Mouse (Mus musculus) hindbrain, embryonic 14.5 days (tissue): ENCODE results near the gene Cep128. TPM values are rescaled to one million over a fixed set of nuclear protein-coding genes. Genes with fewer than 3 reads are reported as not detected.

Source experiments
- ATAC-seq: fragments of 200-750 bp; cut with Nextera tagmentation; 2 replicates; pipeline ENCODE4 v1.8.0; 2017; ENCODE audit warnings: moderate number of reproducible peaks, mild to moderate bottlenecking, moderate TSS enrichment, moderate library complexity; ENCODE audit not compliant: low FRiP score
- DNase-seq: peaks from one replicate; pipeline ENCODE4 v3.0.0-alpha.2; 2015; ENCODE audit warnings: low spot score
- H3K27ac ChIP-seq: fragments of 300-500 bp; sonication (generic); 2 replicates; pipeline ENCODE4 v1.5.1; 2014; ENCODE audit warnings: mild to moderate bottlenecking, moderate library complexity
- H3K27me3 ChIP-seq: fragments of 300-500 bp; sonication (generic); 2 replicates; pipeline ENCODE4 v1.6.1; 2014; ENCODE audit warnings: mild to moderate bottlenecking, low read length, mixed read lengths; ENCODE audit not compliant: control insufficient read depth, insufficient read depth
- H3K36me3 ChIP-seq: fragments of 300-500 bp; sonication (generic); replicated peaks from 2 replicates; pipeline ENCODE4 v1.6.1; 2014; ENCODE audit not compliant: control insufficient read depth, insufficient read depth
- H3K4me1 ChIP-seq: fragments of 300-500 bp; sonication (generic); replicated peaks from 2 replicates; pipeline ENCODE4 v1.6.1; 2014; ENCODE audit warnings: antibody characterized with exemption, low read length, mixed read lengths; ENCODE audit not compliant: control insufficient read depth, insufficient read depth
- H3K4me2 ChIP-seq: fragments of 300-500 bp; sonication (generic); replicated peaks from 2 replicates; pipeline ENCODE4 v1.6.1; 2014; ENCODE audit warnings: mild to moderate bottlenecking, moderate library complexity
- H3K4me3 ChIP-seq: fragments of 300-500 bp; sonication (generic); replicated peaks from 2 replicates; pipeline ENCODE4 v1.5.1; 2014; ENCODE audit warnings: mild to moderate bottlenecking, low read length
- H3K9ac ChIP-seq: fragments of 300-500 bp; sonication (generic); 2 replicates; pipeline ENCODE4 v1.6.1; 2014
- H3K9me3 ChIP-seq: fragments of 300-500 bp; sonication (generic); 2 replicates; pipeline ENCODE4 v1.6.1; 2016; ENCODE audit warnings: low read length; ENCODE audit not compliant: control insufficient read depth
- WGBS: fragments of 180-500 bp; shearing (Covaris S2); extraction: QIAGEN DNeasy Blood & Tissue Kit; methylation state at CpG from one replicate; pipeline ENCODE4 v1.1.7; 2014; 5-methylcytosine and 5-hydroxymethylcytosine counted together
- polyA plus RNA-seq: library from polyadenylated mRNA; unstranded; fragments of >200 nt; fragmentation: Nextera tagmentation; extraction: Ambion mirVana; gene quantifications from 2 replicates; pipeline ENCODE4 v1.2.1, GENCODE M21; 2014

Gene Cep128
- polyA plus RNA-seq, 1 experiment from 2014 or later: 4.0 TPM

GRCm38 (mm10) chr12:91088271-91088670 lies 295.9 kb downstream of the Cep128 start:
- H3K9ac ChIP-seq: no peak overlapping the region

GRCm38 (mm10) chr12:91085967-91086366 lies 298.2 kb downstream of the Cep128 start:
- no peak for ATAC-seq
- 86% methylated on average over 9 of the region's 9 CpGs for WGBS
- Histone ChIP-seq H3K27ac (no peak overlapping the region), H3K36me3 (no peaks in the 10 kb centered on the region), H3K9ac (no peak overlapping the region), H3K4me1 (no peaks in the 10 kb centered on the region), H3K4me3 (no peak overlapping the region), H3K4me2 (no peak overlapping the region), H3K9me3 (no peaks in the 10 kb centered on the region), H3K27me3 (no peaks in the 10 kb centered on the region)
- DNase-seq: no peak

More at GRCm38 (mm10) chr12:91088271-91088670, 295.9 kb downstream of the Cep128 start:
- 89% methylated on average over 4 of the region's 4 CpGs for WGBS
- no peaks in the 10 kb centered on the region for H3K9me3 ChIP-seq
- H3K4me1 ChIP-seq: no peaks in the 10 kb centered on the region
- ATAC-seq (no peak), DNase-seq (no peak)
- no peak overlapping the region for H3K4me2 ChIP-seq
- H3K4me3 ChIP-seq: no peak overlapping the region
- no peaks in the 10 kb centered on the region for H3K27me3 ChIP-seq
- no peak overlapping the region for H3K27ac ChIP-seq
- H3K36me3 ChIP-seq: no peaks in the 10 kb centered on the region

GRCm38 (mm10) chr12:91075600-91075999 lies 308.6 kb downstream of the Cep128 start:
- no peak for ATAC-seq
- Histone ChIP-seq H3K27me3 (no peaks in the 10 kb centered on the region), H3K4me3 (no peak overlapping the region), H3K27ac (no peak overlapping the region), H3K4me1 (no peaks in the 10 kb centered on the region), H3K9me3 (no peaks in the 10 kb centered on the region), H3K9ac (no peak overlapping the region), H3K4me2 (no peak overlapping the region), H3K36me3 (no peaks in the 10 kb centered on the region)
- 94% methylated on average over 5 of the region's 5 CpGs for WGBS
- DNase-seq: no peak

- no peak overlapping the region for H3K27ac ChIP-seq
- H3K36me3 ChIP-seq: no peaks in the 10 kb centered on the region
- no peaks in the 10 kb centered on the region for H3K9me3 ChIP-seq
- H3K9ac ChIP-seq: no peak overlapping the region
- ATAC-seq (no peak), DNase-seq (no peak)
- no peaks in the 10 kb centered on the region for H3K27me3 ChIP-seq
- 94% methylated on average over 2 of the region's 2 CpGs for WGBS
- H3K4me2 ChIP-seq: no peak overlapping the region
- H3K4me3 ChIP-seq: no peak overlapping the region
- H3K4me1 ChIP-seq: no peaks in the 10 kb centered on the region
These were observed 313.6 kb downstream of the Cep128 start for GRCm38 (mm10) chr12:91070551-91071045.

- no peaks in the 10 kb centered on the region for H3K36me3 ChIP-seq
- DNase-seq (no peak), ATAC-seq (peak; percentile 8; the same call in 1 of the 2 replicates)
- H3K4me1 ChIP-seq: no peaks in the 10 kb centered on the region
- no peaks in the 10 kb centered on the region for H3K27me3 ChIP-seq
- no peak overlapping the region for H3K4me2 ChIP-seq
- H3K27ac ChIP-seq: no peak overlapping the region
- H3K9me3 ChIP-seq: no peaks in the 10 kb centered on the region
- H3K4me3 ChIP-seq: no peak overlapping the region
- H3K9ac ChIP-seq: no peak overlapping the region
- WGBS: 59% methylated on average over 2 of the region's 2 CpGs
These were observed 317.1 kb downstream of the Cep128 start for GRCm38 (mm10) chr12:91067083-91067441.

GRCm38 (mm10) chr12:91066286-91067082 lies 317.7 kb downstream of the Cep128 start:
- Histone ChIP-seq H3K9ac (no peak overlapping the region), H3K4me1 (no peaks in the 10 kb centered on the region), H3K4me3 (no peak overlapping the region), H3K36me3 (no peaks in the 10 kb centered on the region), H3K9me3 (no peaks in the 10 kb centered on the region), H3K27ac (no peak overlapping the region), H3K4me2 (no peak overlapping the region), H3K27me3 (no peaks in the 10 kb centered on the region)
- peak; percentile 51 for ATAC-seq
- peak; percentile 33 for DNase-seq
- WGBS: 22% methylated on average over 5 of the region's 5 CpGs

- Histone ChIP-seq H3K27me3 (no peaks in the 10 kb centered on the region), H3K9me3 (no peaks in the 10 kb centered on the region), H3K27ac (no peak overlapping the region), H3K4me3 (no peak overlapping the region), H3K36me3 (no peaks in the 10 kb centered on the region), H3K4me2 (no peak overlapping the region), H3K4me1 (no peaks in the 10 kb centered on the region), H3K9ac (no peak overlapping the region)
- DNase-seq (no peak), ATAC-seq (no peak)
- 67% methylated on average over 3 of the region's 3 CpGs for WGBS
These were observed 318.8 kb downstream of the Cep128 start for GRCm38 (mm10) chr12:91065423-91065822.

- H3K4me3 ChIP-seq: no peak overlapping the region
- H3K9ac ChIP-seq: no peak overlapping the region
- H3K4me2 ChIP-seq: no peak overlapping the region
- ATAC-seq: no peak
- DNase-seq: no peak
- H3K9me3 ChIP-seq: no peaks in the 10 kb centered on the region
- H3K27me3 ChIP-seq: no peaks in the 10 kb centered on the region
- no peaks in the 10 kb centered on the region for H3K4me1 ChIP-seq
- H3K27ac ChIP-seq: no peak overlapping the region
- no peaks in the 10 kb centered on the region for H3K36me3 ChIP-seq
These were observed 319.7 kb downstream of the Cep128 start for GRCm38 (mm10) chr12:91064368-91064999.

GRCm38 (mm10) chr12:91063337-91064015 lies 320.7 kb downstream of the Cep128 start:
- 80% methylated on average over 4 of the region's 4 CpGs for WGBS
- ATAC-seq: no peak

More at GRCm38 (mm10) chr12:91063337-91064015, 320.7 kb downstream of the Cep128 start:
- Histone ChIP-seq H3K27me3 (no peaks in the 10 kb centered on the region), H3K27ac (no peak overlapping the region), H3K36me3 (no peaks in the 10 kb centered on the region), H3K4me2 (no peak overlapping the region), H3K4me3 (no peak overlapping the region), H3K9ac (no peak overlapping the region), H3K9me3 (no peaks in the 10 kb centered on the region), H3K4me1 (no peaks in the 10 kb centered on the region)
- no peak for DNase-seq
